Mouse (Mus musculus) heart, adult 2 months (tissue): Measurements from ENCODE around the gene Zfp37. TPM values are rescaled to one million over a fixed set of nuclear protein-coding genes. Genes with fewer than 3 reads are reported as not detected.
A peak's percentile ranks its signal among the peaks of the same experiment; 100 is the strongest.
"Not testable (repeated sequence)": the region's sequence is repeated elsewhere in the genome, so short reads cannot be mapped to it uniquely, and the experiment has no call there.

Experiments used
- DNase-seq, 2 experiments: peaks; one replicate each; pipeline ENCODE4 v3.0.0; 2021
- H3K27ac ChIP-seq: fragments of 200-600 bp; 2 replicates; pipeline ENCODE4 v1.8.1; 2022
- H3K27me3 ChIP-seq: fragments of 200-500 bp; 2 replicates; pipeline ENCODE4 v1.6.1; 2012; ENCODE audit warnings: mild to moderate bottlenecking, low read length, inconsistent platforms, mixed read lengths; ENCODE audit not compliant: control insufficient read depth, insufficient read depth
- H3K36me3 ChIP-seq: fragments of 200-500 bp; 2 replicates; pipeline ENCODE4 v1.6.1; 2012; ENCODE audit warnings: low read length, inconsistent platforms; ENCODE audit not compliant: control insufficient read depth, insufficient read depth
- H3K4me1 ChIP-seq: fragments of 200-500 bp; 2 replicates; pipeline ENCODE4 v1.6.1; 2011; ENCODE audit warnings: low read length; ENCODE audit not compliant: control insufficient read depth, insufficient read depth
- H3K4me3 ChIP-seq: fragments of 200-600 bp; 2 replicates; pipeline ENCODE4 v1.8.1; 2022
- H3K79me2 ChIP-seq: fragments of 200-500 bp; replicated peaks from 2 replicates; pipeline ENCODE4 v1.6.1; 2012; ENCODE audit warnings: mild to moderate bottlenecking, inconsistent platforms, low read length, moderate library complexity, mixed read lengths; ENCODE audit not compliant: control insufficient read depth, insufficient read depth
- H3K9ac ChIP-seq: fragments of 200-500 bp; 2 replicates; pipeline ENCODE4 v1.6.1; 2012; ENCODE audit warnings: low read depth, mild to moderate bottlenecking, control low read depth, inconsistent platforms, low read length, mixed read lengths
- CTCF ChIP-seq: fragments of 200-600 bp; IDR thresholded peaks from 2 replicates; pipeline ENCODE4 v1.8.1; 2022; ENCODE audit warnings: antibody characterized with exemption, mild to moderate bottlenecking, moderate library complexity
- EP300 ChIP-seq: fragments of 200-500 bp; IDR thresholded peaks from 2 replicates; pipeline ENCODE4 v1.6.1; 2011; ENCODE audit warnings: low read depth, low read length, control low read depth; ENCODE audit not compliant: insufficient read depth
- POLR2A ChIP-seq: fragments of 200-500 bp; IDR thresholded peaks from 2 replicates; pipeline ENCODE4 v1.6.1; 2011; ENCODE audit warnings: mild to moderate bottlenecking, low read depth, low read length, control low read depth; ENCODE audit not compliant: insufficient read depth
- WGBS: fragments of 180-500 bp; shearing (Covaris S2); methylation state at CpG from one replicate; pipeline ENCODE4 v1.1.7; 2018; 5-methylcytosine and 5-hydroxymethylcytosine counted together
- intact Hi-C: fragments of 180-260 bp; cut with DNase I; formaldehyde crosslinking; loops from one replicate; pipeline ENCODE4 v1.15.1; 2025
- polyA plus RNA-seq: library from polyadenylated mRNA; depleted of rRNA; stranded (reverse); fragments of >200 nt; gene quantifications from 2 replicates; pipeline ENCODE4 v1.2.3, GENCODE M21; 2012
- total RNA-seq, 2 experiments: library from RNA; stranded (reverse); gene quantifications; 2 replicates each; pipeline ENCODE4 v1.2.3; 2021

Zfp37 gene
- total and polyA plus RNA-seq, 3 experiments = 0.25 to 2.0 (median 1.5) TPM

GRCm38 (mm10) chr4:62272696-62273095, 41.8 kb upstream of the Zfp37 start:
- TF ChIP-seq POLR2A (no peak), EP300 (no peak), CTCF (no peak)
- WGBS = 87% methylated on average over 10 of the region's 10 CpGs
- no peaks in the 10 kb centered on the region for H3K36me3 ChIP-seq
- DNase-seq = no peak
- no peaks in the 10 kb centered on the region for H3K79me2 ChIP-seq
- no peak overlapping the region for H3K4me3 ChIP-seq
- H3K9ac ChIP-seq = no peak overlapping the region
- peaks cover 4% of the 10 kb centered on the region for H3K4me1 ChIP-seq
- H3K27me3 ChIP-seq = no peaks in the 10 kb centered on the region
- intact Hi-C loops = no loop called here
- no peak overlapping the region for H3K27ac ChIP-seq

GRCm38 (mm10) chr4:62267101-62267500, 36.3 kb upstream of the Zfp37 start:
- Histone ChIP-seq H3K4me3 (no peak overlapping the region), H3K27me3 (no peaks in the 10 kb centered on the region), H3K79me2 (no peaks in the 10 kb centered on the region), H3K27ac (no peak overlapping the region), H3K4me1 (no peaks in the 10 kb centered on the region), H3K9ac (no peak overlapping the region), H3K36me3 (no peaks in the 10 kb centered on the region)
- TF ChIP-seq EP300 = no peak
- no peak for TF ChIP-seq POLR2A
- TF ChIP-seq CTCF = no peak
- 64% methylated on average over 10 of the region's 10 CpGs for whole genome bisulfite sequencing
- no peak for DNase-seq
- intact Hi-C loops = no loop called here

- DNase-seq, H3K36me3 ChIP-seq, H3K9ac ChIP-seq, H3K79me2 ChIP-seq, intact Hi-C loops, H3K4me3 ChIP-seq, H3K4me1 ChIP-seq, H3K27me3 ChIP-seq, H3K27ac ChIP-seq: not testable (repeated sequence)
- 65% methylated on average over 7 of the region's 7 CpGs for WGBS
Measured at GRCm38 (mm10) chr4:62266016-62266415, 35.2 kb upstream of the Zfp37 start.

- no peak for DNase-seq
- Histone ChIP-seq H3K27ac (no peak overlapping the region), H3K4me3 (no peak overlapping the region), H3K27me3 (no peaks in the 10 kb centered on the region), H3K36me3 (no peaks in the 10 kb centered on the region), H3K79me2 (no peaks in the 10 kb centered on the region), H3K9ac (no peak overlapping the region), H3K4me1 (no peaks in the 10 kb centered on the region)
- TF ChIP-seq CTCF = no peak
- TF ChIP-seq POLR2A = no peak
- TF ChIP-seq EP300 = no peak
- intact Hi-C loops = no loop called here
- 67% methylated on average over 10 of the region's 10 CpGs for WGBS
Measured at GRCm38 (mm10) chr4:62265154-62265836, 34.4 kb upstream of the Zfp37 start.

- Histone ChIP-seq H3K27ac (no peak overlapping the region), H3K79me2 (no peaks in the 10 kb centered on the region), H3K4me3 (no peak overlapping the region), H3K36me3 (no peaks in the 10 kb centered on the region), H3K9ac (no peak overlapping the region), H3K4me1 (no peaks in the 10 kb centered on the region), H3K27me3 (no peaks in the 10 kb centered on the region)
- peak; percentile 28 to 39 for DNase-seq
- TF ChIP-seq CTCF (peak; percentile 61), POLR2A (no peak)
- 31% methylated on average over 7 of the region's 7 CpGs for WGBS
- intact Hi-C loops = no loop called here
Measured at GRCm38 (mm10) chr4:62263133-62263844, 32.4 kb upstream of the Zfp37 start.

GRCm38 (mm10) chr4:62262276-62262675, 31.4 kb upstream of the Zfp37 start, which contains the start of gene Slc31a2:
Slc31a2 (plus strand) TSS chr4:62262562.
- Histone ChIP-seq H3K79me2 (no peaks in the 10 kb centered on the region), H3K4me3 (no peak within 1 kb of the TSS), H3K27me3 (no peaks in the 10 kb centered on the region), H3K27ac (no peak within 1 kb of the TSS), H3K4me1 (no peaks in the 10 kb centered on the region), H3K36me3 (no peaks in the 10 kb centered on the region), H3K9ac (no peak within 1 kb of the TSS)
- DNase-seq = no peak
- intact Hi-C loops = no loop called here
- TF ChIP-seq EP300 (no peak), CTCF (no peak), POLR2A (no peak)
- WGBS = 55% methylated on average over 2 of the region's 2 CpGs
